Mouse (Mus musculus): ENCODE measurements at regions not wholly inside any gene's neighbourhood (a gene's known extent, or its start where the extent isn't known, plus 50 kb on each side); places are given as distances from the start of the nearest gene placed in this dataset.
"Not testable (repeated sequence)": the region's sequence is repeated elsewhere in the genome, so short reads cannot be mapped to it uniquely, and the experiment has no call there.

DNA sequence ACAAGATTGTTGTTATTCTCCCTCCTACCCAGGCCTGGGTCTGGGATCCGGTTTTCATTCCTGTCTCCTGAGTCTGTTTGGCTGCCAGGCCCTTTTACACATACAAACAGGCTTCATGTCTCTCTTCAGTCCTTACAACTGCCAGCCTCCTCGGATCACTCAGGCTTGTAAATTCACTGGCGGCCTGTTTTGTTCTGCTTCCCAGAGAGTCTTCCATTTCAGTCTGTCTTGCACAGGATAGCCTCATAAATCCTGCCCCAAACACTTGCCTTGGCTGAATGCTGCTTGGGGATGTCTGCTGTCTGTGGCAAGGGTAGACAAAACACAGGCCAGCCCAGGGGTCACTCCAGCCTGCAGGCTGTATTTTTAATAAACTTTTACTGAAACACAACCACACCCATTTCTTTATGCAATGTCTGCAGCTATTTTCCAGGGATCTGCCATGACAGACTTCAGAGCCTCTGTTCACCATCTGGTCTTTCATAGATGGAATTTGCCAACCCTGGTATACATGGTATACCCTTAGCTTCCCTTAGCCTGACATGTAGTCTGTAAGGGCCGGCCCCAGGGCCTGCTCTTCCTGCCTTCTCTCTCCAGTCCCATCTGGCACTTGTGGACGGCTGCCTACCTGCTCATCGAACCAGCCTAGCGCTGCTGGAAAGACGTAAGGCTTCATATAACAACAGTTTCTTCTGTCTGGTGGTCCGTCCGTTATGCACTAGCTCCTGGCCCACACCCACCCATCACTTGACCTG lies 149.0 kb upstream of the Mocs1 start:
- DNase-seq (ENCODE audit: low spot score): no peak

DNA sequence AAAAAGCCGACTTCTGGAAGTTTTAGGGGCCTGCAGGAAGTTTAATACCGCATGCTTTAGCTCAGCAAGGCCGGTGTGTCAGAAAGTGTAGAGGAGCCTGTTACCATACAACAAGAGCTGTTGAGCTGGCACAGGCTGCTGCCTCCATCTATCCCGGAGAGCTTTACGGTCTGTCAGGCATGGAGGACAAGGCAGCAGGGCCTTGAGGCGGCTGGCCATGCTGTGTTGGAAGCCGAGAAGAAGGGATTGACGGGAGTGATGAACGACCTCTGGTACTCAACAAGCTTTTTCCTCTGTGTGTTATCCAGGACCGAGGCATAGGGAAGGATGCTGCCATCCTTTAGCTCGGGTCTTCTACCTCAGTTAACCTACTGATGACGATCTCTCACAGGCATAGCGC lies 146.8 kb upstream of the Mocs1 start:
- no peak for DNase-seq (ENCODE audit: low spot score)

DNA sequence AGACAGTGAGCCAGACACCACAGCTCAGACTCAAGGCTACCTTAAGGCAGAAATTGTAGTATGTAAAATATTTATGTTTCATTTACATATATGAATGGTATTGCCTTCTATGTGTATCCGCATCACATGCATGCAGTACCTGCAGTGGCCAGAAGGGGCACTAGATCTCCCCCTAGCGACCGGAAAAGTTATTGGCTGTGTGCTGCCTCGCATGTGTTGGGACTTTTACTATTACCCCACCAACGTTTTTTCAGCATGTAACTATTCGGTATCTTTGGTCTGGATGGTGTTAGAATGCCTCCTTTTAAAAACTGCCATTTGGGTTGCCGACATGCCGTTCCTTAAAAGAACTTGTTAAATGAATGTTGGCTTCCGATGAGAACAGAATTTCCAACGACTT lies 145.7 kb upstream of the Mocs1 start:
- DNase-seq (ENCODE audit: low spot score): peak; percentile 9

DNA sequence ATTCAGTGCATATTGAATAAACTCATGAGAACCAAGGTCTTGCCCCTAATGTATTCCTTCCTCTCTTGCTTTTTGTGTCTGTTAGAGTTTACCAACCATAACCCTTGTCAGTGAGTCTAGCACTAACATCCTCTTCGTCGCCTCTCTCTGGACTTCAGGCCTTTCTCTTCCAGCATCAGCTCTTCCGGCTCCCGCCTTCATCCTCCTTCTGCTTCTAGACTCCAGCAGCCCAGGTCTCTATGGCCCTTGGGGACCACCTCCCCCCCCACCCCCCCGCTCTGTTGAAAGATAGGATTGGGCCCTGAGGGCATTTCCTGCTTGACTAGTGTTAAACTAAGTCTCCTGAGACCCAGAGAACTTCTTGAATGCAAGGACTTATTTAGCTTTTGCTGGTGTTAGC lies 144.7 kb upstream of the Mocs1 start:
- DNase-seq (ENCODE audit: low spot score): no peak

DNA sequence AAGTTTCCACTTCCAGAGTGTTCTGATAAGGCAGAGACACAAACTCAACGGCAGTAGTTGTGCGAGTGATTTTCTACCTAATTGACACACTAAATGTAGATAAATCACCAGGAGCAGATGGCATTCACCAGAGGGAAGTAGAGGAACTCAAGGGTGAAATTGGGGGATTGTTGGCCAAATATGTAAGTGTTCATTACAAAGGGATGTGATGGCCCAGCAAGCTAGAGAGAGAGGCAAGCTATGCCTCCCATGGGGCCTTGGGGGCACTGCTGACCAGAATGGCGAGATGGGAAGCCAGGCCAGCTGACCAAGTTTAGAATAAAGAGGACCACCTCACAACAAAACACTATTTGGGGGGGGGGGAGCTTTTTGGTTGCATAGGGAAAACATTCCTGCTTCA lies 136.5 kb upstream of the Mocs1 start:
- DNase-seq (ENCODE audit: low spot score): peak; percentile 5

DNA sequence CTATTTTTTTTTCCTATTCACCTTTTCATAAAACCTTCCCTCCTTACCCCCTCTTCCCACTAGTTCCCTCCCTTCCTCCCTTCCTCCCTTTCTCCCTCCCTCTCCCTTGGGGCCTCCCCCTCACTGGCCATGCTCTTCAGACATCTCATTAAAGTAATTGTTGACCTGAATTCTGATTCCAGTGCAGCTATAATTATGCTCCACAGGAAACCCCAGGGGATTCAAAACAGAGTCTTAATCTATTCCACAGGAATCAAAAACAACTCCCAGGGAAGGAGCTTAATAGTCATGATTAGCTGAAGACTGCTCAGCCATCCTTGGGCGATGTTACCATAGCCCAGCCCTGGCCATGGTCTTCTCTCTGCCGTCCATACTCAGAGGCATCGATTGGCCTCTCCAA lies 123.7 kb upstream of the Mocs1 start:
- DNase-seq (ENCODE audit: low spot score): peak; percentile 62

DNA sequence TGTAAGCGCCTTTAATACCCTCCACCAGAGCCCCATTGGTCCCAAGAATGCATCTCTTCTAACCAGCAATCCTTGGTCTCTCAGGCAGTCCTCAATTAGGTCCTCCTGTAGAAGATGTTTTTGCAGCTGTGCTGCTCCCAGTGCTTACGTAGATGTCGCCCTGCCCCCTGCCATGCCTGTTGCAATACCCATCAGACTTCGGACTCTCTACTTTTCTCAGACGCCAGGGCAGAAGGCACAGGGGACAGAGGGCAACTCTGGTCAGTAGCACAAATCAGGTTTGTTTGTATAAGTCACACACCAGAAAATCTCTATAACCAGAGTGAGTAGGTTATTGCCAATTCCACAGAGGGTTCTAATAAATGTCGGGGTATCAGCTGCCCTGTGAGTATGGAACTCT lies 123.0 kb upstream of the Mocs1 start:
- DNase-seq (ENCODE audit: low spot score): no peak

DNA sequence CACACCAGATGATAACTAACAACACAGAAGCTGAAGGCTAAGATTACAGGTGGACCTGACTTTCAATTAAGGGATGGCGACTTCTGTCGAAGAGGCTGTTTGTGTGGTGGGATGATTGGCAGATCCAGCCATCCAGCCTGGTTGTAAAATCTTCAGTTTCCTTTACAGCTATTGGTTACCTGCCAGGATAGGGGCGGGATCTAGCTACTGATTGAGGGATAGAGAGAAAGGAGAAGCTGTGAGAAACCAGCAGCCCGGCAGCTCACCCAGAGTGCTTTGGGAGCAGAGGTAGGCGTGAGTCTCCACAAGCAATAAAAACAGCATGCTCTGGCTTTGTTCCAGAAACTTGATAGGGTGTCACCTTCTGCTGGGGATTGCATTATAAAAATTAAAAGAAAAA lies 119.1 kb upstream of the Mocs1 start:
- DNase-seq (ENCODE audit: low spot score): peak; percentile 45

DNA sequence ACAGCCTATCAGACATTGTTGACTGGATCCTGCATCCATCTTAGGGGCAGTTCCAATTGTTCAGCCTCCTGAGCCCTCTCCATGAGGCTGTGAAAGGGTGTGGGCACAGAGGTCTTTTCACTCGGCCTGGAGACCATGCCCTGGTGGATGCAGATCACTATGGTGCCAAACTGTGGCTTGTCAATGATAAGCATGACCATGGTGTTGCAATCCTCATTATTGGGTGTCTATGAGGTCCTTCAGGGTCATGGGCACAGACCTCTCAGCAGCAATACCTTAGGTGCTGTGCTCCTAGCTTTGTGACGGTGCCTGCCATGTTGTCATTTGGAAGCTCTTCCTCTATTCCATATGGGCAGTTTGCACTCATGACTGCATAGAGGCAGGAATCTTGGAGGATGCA lies 114.0 kb upstream of the Mocs1 start:
- DNase-seq (ENCODE audit: low spot score): no peak

DNA sequence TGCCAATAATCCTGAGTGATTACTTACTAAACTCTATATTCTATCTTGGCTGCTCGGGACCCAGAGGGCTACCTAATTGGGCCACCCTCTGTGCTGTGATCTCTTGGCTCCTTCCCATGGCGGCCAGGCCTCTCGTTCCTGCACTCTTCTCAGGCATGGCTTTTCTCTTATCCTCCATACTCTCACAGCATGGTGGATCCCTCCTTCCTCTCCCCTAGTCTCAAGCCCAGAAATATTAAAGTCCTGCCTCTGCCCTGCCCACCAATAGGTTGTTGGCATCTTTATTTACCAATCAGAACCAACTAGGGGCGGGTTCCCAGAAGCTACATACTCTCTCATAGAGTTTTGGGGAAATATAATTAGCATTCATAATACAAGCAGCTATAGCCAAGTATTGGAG lies 100.6 kb upstream of the Mocs1 start:
- no peak for DNase-seq (ENCODE audit: low spot score)

DNA sequence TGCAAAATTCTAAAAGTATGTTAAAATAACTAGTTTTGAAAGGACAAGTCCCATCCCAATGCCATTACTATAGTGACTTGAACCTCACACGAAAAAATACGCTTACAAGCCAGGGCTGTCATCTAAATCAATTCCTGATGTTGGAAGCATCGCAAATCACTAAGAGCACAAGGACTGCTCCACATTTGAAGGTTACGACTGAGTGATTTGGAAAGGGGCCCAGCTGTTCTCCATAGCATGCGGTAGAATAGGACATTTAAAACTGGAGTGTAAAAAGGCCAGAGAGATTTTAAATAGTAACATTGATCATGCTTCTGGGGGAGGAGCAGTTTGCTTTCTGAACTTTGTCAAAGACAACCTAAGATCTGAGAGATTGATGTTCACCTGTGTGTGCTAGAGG lies 92.8 kb upstream of the Mocs1 start:
- no peak for DNase-seq (ENCODE audit: low spot score)

DNA sequence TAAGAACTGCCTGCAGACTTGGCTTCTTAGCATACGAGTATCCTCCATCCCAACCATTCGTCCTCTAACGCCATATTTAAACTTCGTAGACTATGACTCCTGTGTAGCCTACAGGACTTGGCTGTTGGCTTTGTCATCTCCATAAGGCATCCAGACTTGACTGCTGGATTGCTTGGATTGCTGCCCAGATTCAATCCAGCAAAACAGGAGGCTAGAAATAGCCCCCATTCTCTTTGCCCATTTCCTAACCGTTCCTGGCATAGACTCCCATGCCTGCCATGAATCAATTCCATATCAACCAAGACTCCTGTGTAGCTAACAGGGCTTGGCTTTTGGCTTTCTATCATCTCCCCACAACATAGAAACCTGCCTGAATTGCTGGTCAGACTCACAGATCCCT lies 90.3 kb upstream of the Mocs1 start:
- DNase-seq (ENCODE audit: low spot score): no peak

DNA sequence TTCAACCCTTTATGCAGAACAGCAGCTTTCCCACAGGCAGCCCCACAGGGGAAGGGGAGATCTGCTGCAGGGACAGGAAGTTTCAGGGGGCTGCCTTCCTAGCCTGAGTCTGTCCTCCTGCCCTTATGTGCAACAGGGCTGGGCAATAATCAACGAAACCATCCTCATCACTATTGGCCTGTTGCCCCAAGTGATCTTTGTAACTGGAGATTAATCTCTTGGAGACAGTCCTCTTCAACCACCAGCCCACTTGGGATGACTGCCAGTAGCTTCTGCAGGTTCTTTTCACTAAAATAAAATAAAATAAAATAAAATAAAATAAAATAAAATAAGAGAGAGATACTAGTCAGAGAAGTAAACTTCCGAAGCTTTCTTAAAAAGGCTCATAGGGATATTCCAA lies 85.5 kb upstream of the Mocs1 start:
- no peak for DNase-seq (ENCODE audit: low spot score)

DNA sequence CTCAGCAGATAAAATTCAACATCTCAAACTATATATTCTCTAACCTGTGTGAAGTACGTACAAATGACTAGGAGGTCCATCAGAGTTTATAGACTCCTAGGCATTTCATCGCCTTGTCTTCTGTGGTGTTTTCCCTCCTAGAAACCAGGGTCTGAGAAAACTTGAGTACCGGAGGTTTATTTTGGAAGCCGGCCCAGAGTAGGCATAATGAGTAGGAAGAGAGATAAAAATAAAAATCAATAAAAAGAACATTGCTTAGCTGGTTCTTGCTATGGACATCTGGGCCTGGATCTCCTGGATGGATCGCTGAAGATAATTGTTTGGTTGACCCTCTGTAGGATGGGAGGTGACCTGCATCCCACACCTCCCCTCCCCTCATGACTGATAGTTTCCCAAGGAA lies 81.5 kb upstream of the Mocs1 start:
- no peak for DNase-seq (ENCODE audit: low spot score)

DNA sequence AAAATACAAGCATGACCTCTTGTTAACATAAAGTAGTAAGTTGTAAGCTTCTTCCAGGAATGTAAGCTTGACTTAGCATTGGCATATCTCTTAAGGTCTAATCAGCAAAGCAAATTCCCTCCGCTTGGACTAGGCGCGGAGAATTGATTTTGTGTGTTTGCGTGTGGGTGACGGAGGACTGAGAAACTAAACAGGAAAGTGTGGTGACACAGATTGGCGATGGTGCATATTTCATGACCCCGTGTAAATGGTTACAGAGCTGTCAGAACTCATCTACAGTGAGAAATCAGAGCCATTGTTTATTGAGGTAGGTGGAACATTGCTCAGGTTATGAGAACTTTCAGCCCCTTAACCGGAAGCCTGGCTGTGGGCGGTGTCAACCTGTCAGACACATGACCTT lies 78.8 kb upstream of the Mocs1 start:
- no peak for DNase-seq (ENCODE audit: low spot score)

DNA sequence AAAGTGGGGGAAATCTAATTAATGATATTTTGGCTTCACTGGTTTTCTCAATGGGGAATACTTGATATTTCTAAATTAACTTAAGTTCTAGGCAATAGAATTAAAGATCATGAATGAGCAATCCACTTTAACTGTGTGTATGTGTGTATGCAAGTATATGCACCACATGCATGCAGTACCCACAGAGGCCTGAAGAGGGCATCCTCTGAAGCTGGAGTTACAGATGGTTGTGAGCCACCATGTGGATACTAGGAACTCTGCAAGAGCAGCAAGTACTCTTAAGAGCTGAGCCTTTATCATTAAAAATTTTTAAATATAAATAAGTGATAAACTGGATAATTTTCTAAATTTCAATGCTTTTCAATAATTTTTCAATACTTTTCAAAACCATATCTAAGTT lies 69.0 kb upstream of the Mocs1 start:
- DNase-seq (ENCODE audit: low spot score): peak; percentile 35

DNA sequence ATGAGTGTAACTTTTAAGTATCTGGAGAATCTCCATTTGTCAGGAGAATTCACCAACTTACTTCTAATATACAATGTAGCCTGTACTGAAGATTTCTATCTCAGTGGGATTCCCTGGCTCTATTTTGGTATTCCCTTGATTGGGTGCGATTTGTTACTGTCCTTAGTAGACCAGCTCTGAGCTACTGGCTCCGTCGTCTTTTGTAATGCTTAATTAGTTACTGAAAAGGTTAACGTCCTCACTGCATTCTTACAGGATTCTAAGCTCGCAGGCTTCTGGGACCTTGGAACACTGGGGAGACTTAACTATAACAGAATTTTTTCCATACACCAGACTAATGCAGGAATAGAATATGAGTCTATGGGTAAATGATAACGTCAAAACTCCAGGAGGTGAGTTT lies 67.9 kb upstream of the Mocs1 start:
- not testable (repeated sequence) for DNase-seq (ENCODE audit: low spot score)

DNA sequence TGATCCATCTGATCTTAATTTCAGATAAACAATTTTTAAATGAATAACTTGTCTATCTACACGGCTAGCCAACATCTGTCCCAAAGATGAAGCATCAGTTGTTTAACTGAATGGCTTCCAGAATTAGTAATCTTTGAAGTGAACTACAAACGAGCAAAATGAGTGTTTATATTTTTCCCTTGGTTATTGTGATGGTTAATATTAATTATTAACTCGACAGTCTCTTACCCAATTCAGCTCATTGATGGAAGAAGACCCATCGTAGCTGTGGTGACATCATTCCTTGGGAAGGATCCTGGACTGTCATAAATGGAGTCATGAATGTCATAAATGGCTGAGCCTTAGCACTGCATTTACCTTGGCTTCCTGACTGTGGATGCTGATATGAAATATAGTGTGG lies 60.4 kb upstream of the Mocs1 start:
- no peak for DNase-seq (ENCODE audit: low spot score)

DNA sequence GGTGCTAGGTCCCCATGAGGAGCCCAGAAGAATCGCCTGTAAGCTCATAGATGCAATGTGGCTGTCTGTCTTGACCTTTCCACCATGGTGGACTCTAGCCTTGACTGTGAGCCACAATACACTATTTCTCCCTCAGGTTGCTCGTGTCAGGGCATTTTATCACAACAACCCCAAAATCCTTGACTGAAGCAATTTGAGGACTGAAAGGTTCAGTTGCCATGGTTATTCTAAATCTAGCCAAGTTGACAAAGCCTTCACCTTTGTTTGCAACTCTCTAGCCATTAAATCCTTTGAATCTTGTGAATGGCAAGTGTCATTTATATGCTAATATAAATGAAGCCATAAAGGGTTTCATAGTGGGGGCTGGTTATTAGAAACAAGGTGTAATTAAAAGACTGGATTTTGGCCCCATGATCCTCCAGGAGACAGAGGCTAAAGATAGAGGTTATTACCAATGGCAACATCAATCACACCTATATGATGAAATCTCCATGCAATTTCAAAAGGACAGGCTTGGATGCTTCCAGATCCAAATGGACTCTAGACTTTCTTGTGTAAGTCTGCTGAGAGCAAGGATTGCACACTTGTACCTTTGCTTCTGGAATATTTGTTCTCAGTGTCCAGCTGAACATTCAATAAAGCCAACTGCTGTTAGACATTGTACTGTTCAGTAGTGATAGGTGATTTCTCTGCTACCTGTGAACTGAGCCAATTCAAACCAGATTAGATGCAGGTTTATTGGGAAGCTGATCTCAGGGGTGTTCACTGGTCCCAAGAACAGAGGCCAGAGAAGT lies 59.5 kb upstream of the Mocs1 start:
- no peak for DNase-seq (ENCODE audit: low spot score)

DNA sequence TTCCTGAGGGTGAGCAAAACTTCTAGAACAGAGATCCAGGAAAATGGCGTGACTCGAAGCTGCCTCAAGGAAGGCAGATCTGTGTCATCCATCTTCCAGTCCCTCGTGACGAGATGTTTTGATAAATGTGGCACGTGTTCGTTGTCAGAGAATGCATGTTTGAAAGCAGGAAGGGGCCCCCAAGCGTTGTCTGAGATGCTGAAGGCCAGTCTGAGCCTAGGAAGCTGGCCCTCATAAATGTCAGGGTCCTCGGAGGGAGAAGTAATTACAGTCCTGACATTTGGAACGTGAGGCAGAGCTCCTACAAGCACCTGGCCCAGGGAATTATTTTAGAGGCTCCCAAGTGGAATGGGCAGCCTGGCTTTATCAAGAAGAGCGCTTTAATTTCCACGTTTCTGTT lies 50.5 kb upstream of the Mocs1 start:
- DNase-seq (ENCODE audit: low spot score): no peak

All from retina, embryonic 14.5 days (tissue).